In the genomic region with DNA sequence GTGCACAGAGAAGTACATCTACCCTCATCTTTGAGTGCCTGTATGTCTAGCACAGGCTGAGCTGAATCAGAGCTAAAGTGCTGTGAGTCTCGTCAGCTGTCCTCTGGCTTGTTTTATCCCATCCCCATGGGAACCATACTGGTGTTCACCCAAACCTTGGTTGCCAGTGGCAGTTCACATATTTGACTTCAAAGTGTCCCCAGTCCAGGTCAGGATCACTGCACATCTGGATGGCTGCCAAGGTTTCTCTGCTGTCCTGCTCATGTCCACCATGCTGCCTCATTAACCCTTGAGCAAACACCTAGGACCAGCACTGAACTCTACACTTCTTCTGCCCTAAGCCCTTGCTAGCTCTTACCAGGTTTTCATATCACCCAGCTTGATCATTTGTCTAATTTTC, we compare ENCODE assay signal across 19 mouse cellular contexts. TPM values are rescaled to one million over a fixed set of nuclear protein-coding genes. Genes with fewer than 3 reads are reported as not detected.
DNase-seq lines count a peak whose midpoint lies in the region; ATAC-seq lines count a peak whose summit lies in the region.
"Had no signal": no experiment of that assay in that cellular context is flagged by ENCODE, and none has a peak within 500 bp of the region (broad histone marks: within the 10 kb centered on the region; RNA-seq: fewer than 3 reads in every experiment).

No protein-coding gene starts in this region.

- H3K4me3 ChIP-seq in liver, embryonic 15.5 days (replicated peaks) = no peak overlapping the region
- no peak overlapping the region for H3K4me3 ChIP-seq in intestine, embryonic 15.5 days (replicated peaks)
- H3K4me3 ChIP-seq: heart, embryonic 13.5 days; hindbrain, embryonic 10.5 days; limb, embryonic 13.5 days; midbrain, embryonic 12.5 days had no signal

- peak; percentile 62 for ATAC-seq in liver, embryonic 15.5 days (ENCODE audit: insufficient read depth)
- ATAC-seq in intestine, embryonic 15.5 days = no peak
- ATAC-seq: intestine, embryonic 16.5 days had no signal

- no peaks in the 10 kb centered on the region for H3K36me3 ChIP-seq in liver, embryonic 15.5 days (replicated peaks)
- no peaks in the 10 kb centered on the region for H3K36me3 ChIP-seq in intestine, embryonic 15.5 days
- H3K36me3 ChIP-seq: heart, embryonic 13.5 days; hindbrain, embryonic 10.5 days; limb, embryonic 13.5 days; midbrain, embryonic 12.5 days had no signal

- H3K27me3 ChIP-seq in liver, embryonic 15.5 days = no peaks in the 10 kb centered on the region
- no peaks in the 10 kb centered on the region for H3K27me3 ChIP-seq in intestine, embryonic 15.5 days (replicated peaks)
- H3K27me3 ChIP-seq: CH12.LX; limb, embryonic 13.5 days had no signal

- H3K27ac ChIP-seq in liver, embryonic 15.5 days (replicated peaks) = no peak overlapping the region
- H3K27ac ChIP-seq in intestine, embryonic 15.5 days = no peak overlapping the region
- H3K27ac ChIP-seq: heart, embryonic 13.5 days; hindbrain, embryonic 10.5 days; limb, embryonic 13.5 days; midbrain, embryonic 12.5 days had no signal

- H3K4me1 ChIP-seq in liver, embryonic 15.5 days (replicated peaks) = no peaks in the 10 kb centered on the region
- H3K4me1 ChIP-seq in intestine, embryonic 15.5 days (replicated peaks) = no peaks in the 10 kb centered on the region
- H3K4me1 ChIP-seq: heart, embryonic 13.5 days; hindbrain, embryonic 10.5 days; limb, embryonic 13.5 days; midbrain, embryonic 12.5 days had no signal

- H3K9me3 ChIP-seq in liver, embryonic 15.5 days (replicated peaks) = no peaks in the 10 kb centered on the region
- H3K9me3 ChIP-seq in intestine, embryonic 15.5 days = no peaks in the 10 kb centered on the region
- H3K9me3 ChIP-seq: heart, embryonic 13.5 days; hindbrain, embryonic 10.5 days; limb, embryonic 13.5 days; midbrain, embryonic 12.5 days had no signal

- H3K4me2 ChIP-seq in liver, embryonic 15.5 days = no peak overlapping the region
- H3K4me2 ChIP-seq in intestine, embryonic 15.5 days (replicated peaks) = no peak overlapping the region
- H3K4me2 ChIP-seq: heart, embryonic 13.5 days; limb, embryonic 13.5 days; midbrain, embryonic 12.5 days had no signal

- peak; percentile 44 for DNase-seq in adrenal gland, postnatal 14 days
- DNase-seq in adrenal gland, adult 8-10 months = no peak
- peak; percentile 13 for DNase-seq in kidney, adult 18-20 months
- peak; percentile 37 to 65 for DNase-seq in kidney, postnatal 25 days
- DNase-seq in thymus, postnatal 25 days = no peak
- no peak for DNase-seq in gastrocnemius, postnatal 25 days
- DNase-seq: cerebellum, adult 11-12 months; lung, postnatal 36 days; retina, postnatal 1 day; thymus, adult 2 months had no signal

- no peak overlapping the region for H3K9ac ChIP-seq in liver, embryonic 15.5 days
- no peak overlapping the region for H3K9ac ChIP-seq in intestine, embryonic 15.5 days
- H3K9ac ChIP-seq: heart, embryonic 13.5 days; limb, embryonic 13.5 days; midbrain, embryonic 12.5 days had no signal

- 26% methylated on average over 1 of the region's 1 CpGs for WGBS in liver, embryonic 15.5 days (ENCODE audit: insufficient replicate concordance)
- 48% methylated on average over 1 of the region's 1 CpGs for WGBS in intestine, embryonic 15.5 days

RNA-seq across cellular contexts. Expression of a gene that starts 7.4 kb away (rescaled TPM):
- 0.37 and 3.9 TPM in 2 replicates for total RNA-seq in adrenal gland, postnatal 14 days (2021)
- 1 to 10 TPM in 2 of 4 experiments, under 1 TPM in 2; 0.64 to 3.9 (median 1.8) TPM for total RNA-seq in adrenal gland, adult 8-10 months (2022)
- polyA plus RNA-seq in liver, embryonic 15.5 days (2015; fragmentation: Nextera tagmentation; extraction: Ambion mirVana) = 0.02 and 0.05 TPM in 2 replicates
- total RNA-seq in gastrocnemius, postnatal 25 days (2021) = not detected
- polyA plus RNA-seq in intestine, embryonic 15.5 days (2015; fragmentation: Nextera tagmentation; extraction: Ambion mirVana) = 8.1 and 9.0 TPM in 2 replicates
- total RNA-seq: CH12.LX; neutrophil, adult 5-6 weeks had no signal

Comparison
In these comparisons a context has a peak if more than half of its experiments do, and no peak if none do; other contexts are left out.
1. DNase-seq: peak in adrenal gland, postnatal 14 days (single experiment), kidney, adult 18-20 months (single experiment) and kidney, postnatal 25 days (2 of 2); none in adrenal gland, adult 8-10 months (single experiment), thymus, postnatal 25 days (single experiment) and gastrocnemius, postnatal 25 days (single experiment).